Mouse (Mus musculus): ENCODE measurements around the gene Grn.

Gene Grn

GRCm38 (mm10) chr11:102478671-102479070, 48.6 kb downstream of the Grn start:
- no peak for DNase-seq (ENCODE audit: low spot score in 2 of 2)

DNA sequence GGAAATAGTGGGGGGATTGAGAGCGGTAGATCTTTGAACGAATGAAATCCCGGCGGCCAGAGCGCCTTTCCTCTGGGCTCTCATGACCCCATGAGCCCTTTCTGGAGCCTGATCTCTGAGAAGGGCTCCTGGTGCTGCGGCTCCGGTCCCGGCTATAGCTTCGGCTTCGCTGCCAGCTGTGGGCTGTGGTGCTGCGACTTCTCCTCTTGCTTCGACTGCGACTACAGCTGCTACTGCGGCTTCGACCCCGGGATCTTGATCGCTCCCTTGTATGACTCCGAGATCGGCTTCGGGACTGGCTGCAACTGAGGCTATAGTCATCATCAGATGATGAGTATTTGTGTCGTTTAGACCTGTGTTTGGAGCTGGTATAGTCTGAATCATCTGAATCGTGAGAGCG, 49.5 kb downstream of the Grn start:
- no peak for DNase-seq (ENCODE audit: low spot score in 2 of 2)

DNA sequence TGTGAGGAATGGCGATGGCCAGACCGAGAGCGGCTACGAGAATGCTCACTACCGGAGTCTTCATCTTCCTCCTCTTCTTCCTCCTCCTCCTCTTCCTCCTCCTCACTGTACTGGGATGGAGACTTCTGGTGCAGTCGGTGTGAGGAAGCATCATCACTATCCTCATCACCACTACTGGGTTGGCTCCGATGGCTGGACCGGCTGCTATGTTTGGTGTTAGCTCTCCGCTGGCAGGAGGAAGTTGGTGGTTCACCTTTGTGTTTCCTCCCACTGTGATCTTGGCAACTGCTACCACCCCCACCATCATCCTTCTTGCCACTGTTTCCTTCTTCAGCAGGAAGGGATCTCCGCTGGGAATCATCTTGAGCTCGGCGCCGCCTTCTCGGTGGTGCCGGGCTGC, 50.0 kb downstream of the Grn start:
- no peak for DNase-seq (ENCODE audit: low spot score in 2 of 2)

DNA sequence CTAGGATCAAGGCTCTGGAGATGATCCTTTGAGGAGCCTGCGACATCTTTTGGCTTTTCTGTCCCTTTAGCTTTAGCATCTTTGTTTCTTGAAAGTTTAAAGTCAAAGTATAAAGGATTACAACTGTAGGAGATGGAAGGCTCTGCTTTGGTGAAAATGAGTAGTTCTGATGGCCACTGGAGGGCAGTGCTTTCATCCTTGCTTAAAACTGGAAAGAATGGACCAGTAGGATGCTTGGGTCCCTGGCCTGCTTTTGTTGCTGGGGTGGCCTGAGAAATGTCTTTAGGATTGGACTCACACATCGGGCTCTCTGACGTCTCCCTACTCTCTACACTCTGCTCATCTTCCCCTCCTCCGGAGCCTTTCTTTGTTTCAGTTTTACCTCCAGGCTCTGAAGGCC, 50.8 kb downstream of the Grn start:
- no peak for DNase-seq (ENCODE audit: low spot score in 2 of 2)

DNA sequence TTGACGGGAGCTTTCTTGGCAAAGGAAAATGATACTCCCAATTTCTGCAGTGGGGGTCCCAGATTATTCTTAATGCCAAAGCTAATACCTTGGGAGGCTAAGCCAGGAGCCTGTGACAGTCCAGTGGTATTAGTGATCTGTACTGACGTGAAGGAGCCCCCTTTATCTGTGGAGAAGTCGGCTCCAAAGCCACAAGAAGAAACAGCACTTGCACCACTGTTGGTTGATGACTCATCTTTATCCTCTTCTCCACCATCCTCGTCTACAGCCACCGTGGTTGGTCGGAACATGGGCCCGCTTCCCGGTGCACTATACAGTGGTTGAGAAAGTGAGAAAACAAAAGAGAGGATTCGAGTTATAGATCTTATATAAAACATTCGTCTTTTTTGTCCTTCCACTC, 51.7 kb downstream of the Grn start:
- no peak for DNase-seq (ENCODE audit: low spot score in 2 of 2)

Measured in right cerebral cortex, adult 2 months (tissue).